Mouse (Mus musculus) lung, embryonic 16.5 days (tissue): ENCODE data around the gene D17Wsu92e. TPM values are rescaled to one million over a fixed set of nuclear protein-coding genes. Genes with fewer than 3 reads are reported as not detected.
A peak's percentile ranks its signal among the peaks of the same experiment; 100 is the strongest.

Source experiments
- ATAC-seq: fragments of 200-750 bp; cut with Nextera tagmentation; 2 replicates; pipeline ENCODE4 v1.8.0; 2017; ENCODE audit warnings: low read depth, mild to moderate bottlenecking, moderate library complexity
- H3K27ac ChIP-seq: fragments of 300-500 bp; sonication (generic); 2 replicates; pipeline ENCODE4 v1.5.1; 2014; ENCODE audit warnings: mild to moderate bottlenecking, control low read depth, low read length
- H3K27me3 ChIP-seq: fragments of 300-500 bp; sonication (generic); 2 replicates; pipeline ENCODE4 v1.6.1; 2014; ENCODE audit warnings: low read depth, low read length, mixed read lengths; ENCODE audit not compliant: control insufficient read depth, insufficient read depth
- H3K36me3 ChIP-seq: fragments of 300-500 bp; sonication (generic); 2 replicates; pipeline ENCODE4 v1.6.1; 2014; ENCODE audit warnings: low read length; ENCODE audit not compliant: control insufficient read depth, insufficient read depth
- H3K4me1 ChIP-seq: fragments of 300-500 bp; sonication (generic); replicated peaks from 2 replicates; pipeline ENCODE4 v1.6.1; 2014; ENCODE audit warnings: low read length, mixed read lengths; ENCODE audit not compliant: control insufficient read depth, insufficient read depth
- H3K4me2 ChIP-seq: fragments of 300-500 bp; sonication (generic); 2 replicates; pipeline ENCODE4 v1.6.1; 2014; ENCODE audit warnings: low read depth, low read length, control low read depth
- H3K4me3 ChIP-seq: fragments of 300-500 bp; sonication (generic); 2 replicates; pipeline ENCODE4 v1.5.1; 2014; ENCODE audit warnings: mild to moderate bottlenecking, low read length, control low read depth
- H3K9ac ChIP-seq: fragments of 300-500 bp; sonication (generic); 2 replicates; pipeline ENCODE4 v1.6.1; 2014; ENCODE audit warnings: low read length, control low read depth
- H3K9me3 ChIP-seq: fragments of 300-500 bp; sonication (generic); 2 replicates; pipeline ENCODE4 v1.6.1; 2016; ENCODE audit warnings: low read length; ENCODE audit not compliant: control insufficient read depth
- WGBS: fragments of 180-500 bp; shearing (Covaris S2); extraction: QIAGEN DNeasy Blood & Tissue Kit; methylation state at CpG from one replicate; pipeline ENCODE4 v1.1.7; 2014; 5-methylcytosine and 5-hydroxymethylcytosine counted together
- polyA plus RNA-seq: library from polyadenylated mRNA; unstranded; fragments of >200 nt; fragmentation: Nextera tagmentation; extraction: Ambion mirVana; gene quantifications from 2 replicates; pipeline ENCODE4 v1.2.1, GENCODE M21; 2015

Gene D17Wsu92e
- polyA plus RNA-seq, 1 experiment from 2014 or later = 14.6 TPM

- H3K27ac ChIP-seq = no peak overlapping the region
- no peak overlapping the region for H3K9ac ChIP-seq
- no peak overlapping the region for H3K4me2 ChIP-seq
- no peak for ATAC-seq
- H3K9me3 ChIP-seq = no peaks in the 10 kb centered on the region
- no peaks in the 10 kb centered on the region for H3K36me3 ChIP-seq
- H3K4me3 ChIP-seq = no peak overlapping the region
- 72% methylated on average over 2 of the region's 2 CpGs for WGBS
- no peaks in the 10 kb centered on the region for H3K27me3 ChIP-seq
- peaks cover 9% of the 10 kb centered on the region for H3K4me1 ChIP-seq
Observed at GRCm38 (mm10) chr17:27807542-27808078, 12.8 kb downstream of the D17Wsu92e start.

GRCm38 (mm10) chr17:27804803-27805770 lies 15.4 kb downstream of the D17Wsu92e start:
- Histone ChIP-seq H3K27me3 (no peaks in the 10 kb centered on the region), H3K27ac (peak overlapping the region; percentile 44), H3K4me2 (no peak overlapping the region), H3K4me1 (peaks cover 16% of the 10 kb centered on the region), H3K36me3 (no peaks in the 10 kb centered on the region), H3K4me3 (no peak overlapping the region), H3K9me3 (no peaks in the 10 kb centered on the region), H3K9ac (no peak overlapping the region)
- no peak for ATAC-seq
- 75% methylated on average over 10 of the region's 10 CpGs for WGBS

- peak; percentile 32; the same call in 1 of the 2 replicates for ATAC-seq
- Histone ChIP-seq H3K36me3 (no peaks in the 10 kb centered on the region), H3K4me1 (peaks cover 22% of the 10 kb centered on the region), H3K27me3 (no peaks in the 10 kb centered on the region), H3K4me2 (no peak overlapping the region), H3K9me3 (no peaks in the 10 kb centered on the region), H3K9ac (no peak overlapping the region), H3K27ac (peak overlapping the region; percentile 44), H3K4me3 (no peak overlapping the region)
- 60% methylated on average over 7 of the region's 7 CpGs for WGBS
Observed at GRCm38 (mm10) chr17:27804156-27804690, 16.2 kb downstream of the D17Wsu92e start.

DNA sequence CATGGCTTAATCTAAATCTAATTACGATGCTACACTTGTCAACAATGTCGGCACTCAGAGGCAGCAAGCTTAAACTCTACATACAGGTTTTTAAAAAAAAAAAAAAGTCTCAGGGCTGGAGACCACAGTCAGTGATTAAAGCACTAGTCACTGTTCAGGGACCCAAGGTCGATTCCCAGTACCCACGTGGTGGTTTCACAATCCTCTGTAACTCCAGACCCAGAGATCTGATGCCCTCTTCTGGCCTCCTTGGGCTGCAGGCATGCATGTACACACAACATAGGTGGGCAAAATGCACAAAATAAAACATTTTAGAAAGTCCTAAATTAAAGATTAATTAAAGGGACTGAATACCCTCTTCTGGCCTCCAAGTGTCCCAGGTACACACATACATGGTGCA lies 16.7 kb downstream of the D17Wsu92e start:
- WGBS = 78% methylated on average over 4 of the region's 4 CpGs
- Histone ChIP-seq H3K9ac (no peak overlapping the region), H3K4me2 (no peak overlapping the region), H3K4me3 (no peak overlapping the region), H3K27me3 (no peaks in the 10 kb centered on the region), H3K36me3 (no peaks in the 10 kb centered on the region), H3K27ac (no peak overlapping the region), H3K9me3 (no peaks in the 10 kb centered on the region), H3K4me1 (peaks cover 22% of the 10 kb centered on the region)
- no peak for ATAC-seq

- H3K9ac ChIP-seq = no peak overlapping the region
- 72% methylated on average over 9 of the region's 9 CpGs for WGBS
- H3K27ac ChIP-seq = peak overlapping the region; percentile 44
Observed at GRCm38 (mm10) chr17:27800710-27801648, 19.5 kb downstream of the D17Wsu92e start.

GRCm38 (mm10) chr17:27799771-27800584 lies 20.5 kb downstream of the D17Wsu92e start:
- no peaks in the 10 kb centered on the region for H3K27me3 ChIP-seq
- WGBS = 18% methylated on average over 16 of the region's 16 CpGs
- H3K27ac ChIP-seq = peak overlapping the region; percentile 86
- H3K36me3 ChIP-seq = no peaks in the 10 kb centered on the region
- H3K4me3 ChIP-seq = no peak overlapping the region
- peaks cover 42% of the 10 kb centered on the region for H3K4me1 ChIP-seq
- ATAC-seq = peak; percentile 85
- peak overlapping the region; percentile 7 for H3K9ac ChIP-seq
- H3K4me2 ChIP-seq = peak overlapping the region; percentile 4; the same call in 1 of the 2 replicates
- H3K9me3 ChIP-seq = no peaks in the 10 kb centered on the region

More at GRCm38 (mm10) chr17:27800710-27801648, 19.5 kb downstream of the D17Wsu92e start:
- no peaks in the 10 kb centered on the region for H3K36me3 ChIP-seq
- H3K4me1 ChIP-seq = peaks cover 42% of the 10 kb centered on the region
- H3K4me2 ChIP-seq = no peak overlapping the region
- ATAC-seq = no peak
- H3K4me3 ChIP-seq = no peak overlapping the region
- H3K9me3 ChIP-seq = no peaks in the 10 kb centered on the region
- no peaks in the 10 kb centered on the region for H3K27me3 ChIP-seq

GRCm38 (mm10) chr17:27797341-27797872 lies 23.0 kb downstream of the D17Wsu92e start:
- H3K27me3 ChIP-seq = no peaks in the 10 kb centered on the region
- H3K4me2 ChIP-seq = peak overlapping the region; percentile 37
- peak overlapping the region; percentile 19 for H3K4me3 ChIP-seq
- ATAC-seq = peak; percentile 51; the same call in 1 of the 2 replicates
- H3K4me1 ChIP-seq = peaks cover 33% of the 10 kb centered on the region
- H3K27ac ChIP-seq = peak overlapping the region; percentile 78
- no peaks in the 10 kb centered on the region for H3K9me3 ChIP-seq
- WGBS = 19% methylated on average over 11 of the region's 11 CpGs
- H3K9ac ChIP-seq = peak overlapping the region; percentile 36
- H3K36me3 ChIP-seq = no peaks in the 10 kb centered on the region

- no peaks in the 10 kb centered on the region for H3K27me3 ChIP-seq
- H3K9me3 ChIP-seq = no peaks in the 10 kb centered on the region
- WGBS = 46% methylated on average over 6 of the region's 6 CpGs
- H3K27ac ChIP-seq = peak overlapping the region; percentile 78
- ATAC-seq = peak; percentile 39; the same call in 1 of the 2 replicates
- peaks cover 33% of the 10 kb centered on the region for H3K4me1 ChIP-seq
- peak overlapping the region; percentile 37 for H3K4me2 ChIP-seq
- H3K9ac ChIP-seq = no peak overlapping the region
- H3K36me3 ChIP-seq = no peaks in the 10 kb centered on the region
- no peak overlapping the region; the same call in 1 of the 2 replicates for H3K4me3 ChIP-seq
Observed at GRCm38 (mm10) chr17:27796780-27797179, 23.7 kb downstream of the D17Wsu92e start.
